In genomic region chr2:102864036-102864435, GRCm38 (mm10) we compare ENCODE assay signal across 20 mouse cellular contexts. TPM values are rescaled to one million over a fixed set of nuclear protein-coding genes. Genes with fewer than 3 reads are reported as not detected.
DNase-seq lines count a peak whose midpoint lies in the region; ATAC-seq and TF ChIP-seq lines count a peak whose summit lies in the region.
"Had no signal": no experiment of that assay in that cellular context is flagged by ENCODE, and none has a peak within 500 bp of the region (broad histone marks: within the 10 kb centered on the region; RNA-seq: fewer than 3 reads in every experiment).

No protein-coding gene starts in this region.

- 43% methylated on average over 4 of the region's 4 CpGs for WGBS in forebrain, embryonic 13.5 days
- WGBS in forebrain, postnatal 0 days, result 31% methylated on average over 4 of the region's 4 CpGs
- WGBS in bone marrow, adult 2 months, result 73% methylated on average over 4 of the region's 4 CpGs
- 79% methylated on average over 4 of the region's 4 CpGs for WGBS in midbrain, postnatal 0 days

- intact Hi-C loops in left cerebral cortex, adult 2 months (cut with DNase I), result no loop called here

- no peak overlapping the region for H3K27ac ChIP-seq in forebrain, embryonic 13.5 days
- H3K27ac ChIP-seq in forebrain, postnatal 0 days (ENCODE audit: low read depth, low read length), result no peak overlapping the region
- H3K27ac ChIP-seq in bone marrow, adult 2 months (ENCODE audit: control insufficient read depth, insufficient read depth, low read depth, low read length, poor library complexity), result peak overlapping the region; percentile 34; the same call in 1 of the 2 replicates
- H3K27ac ChIP-seq in midbrain, postnatal 0 days (ENCODE audit: low read depth, low read length), result no peak overlapping the region
- no peak overlapping the region for H3K27ac ChIP-seq in left cerebral cortex, adult 2 months
- H3K27ac ChIP-seq: gastrocnemius, adult 2 months; hindbrain, embryonic 12.5 days; hindbrain, embryonic 15.5 days had no signal

- H3K9me3 ChIP-seq in forebrain, embryonic 13.5 days (replicated peaks), result no peaks in the 10 kb centered on the region
- no peaks in the 10 kb centered on the region for H3K9me3 ChIP-seq in forebrain, postnatal 0 days (ENCODE audit: low read length)
- H3K9me3 ChIP-seq in midbrain, postnatal 0 days (ENCODE audit: low read length), result no peaks in the 10 kb centered on the region
- H3K9me3 ChIP-seq: hindbrain, embryonic 12.5 days; hindbrain, embryonic 15.5 days had no signal

- H3K4me1 ChIP-seq in forebrain, embryonic 13.5 days, result peaks cover 20% of the 10 kb centered on the region
- H3K4me1 ChIP-seq in forebrain, postnatal 0 days (ENCODE audit: insufficient read depth), result no peaks in the 10 kb centered on the region
- H3K4me1 ChIP-seq in bone marrow, adult 2 months (ENCODE audit: control insufficient read depth, insufficient read depth, low read length), result peaks cover 6% of the 10 kb centered on the region; the same call in 1 of the 2 replicates
- no peaks in the 10 kb centered on the region for H3K4me1 ChIP-seq in midbrain, postnatal 0 days (ENCODE audit: insufficient read depth, low read length)
- H3K4me1 ChIP-seq: hindbrain, embryonic 15.5 days had no signal

- 0 out of 2 replicates have a peak, but pooled peaks have one; percentile 6 for ATAC-seq in forebrain, embryonic 13.5 days
- no peak for ATAC-seq in forebrain, postnatal 0 days
- peak; percentile 36 for ATAC-seq in granulocyte monocyte progenitor cell, adult 5-6 weeks (replicated peaks; ENCODE audit: poor library complexity, severe bottlenecking)
- no peak for ATAC-seq in megakaryocyte, adult 5-6 weeks (ENCODE audit: poor library complexity, severe bottlenecking)
- ATAC-seq in midbrain, postnatal 0 days (ENCODE audit: low FRiP score), result no peak
- ATAC-seq: CD4-positive, CD25-positive, alpha-beta regulatory T cell, adult 4 months; intestine, postnatal 0 days had no signal

- H3K4me2 ChIP-seq in forebrain, embryonic 13.5 days, result no peak overlapping the region
- H3K4me2 ChIP-seq in forebrain, postnatal 0 days (ENCODE audit: low read depth), result no peak overlapping the region
- H3K4me2 ChIP-seq in midbrain, postnatal 0 days (ENCODE audit: low read depth, low read length, poor library complexity, severe bottlenecking), result no peak overlapping the region
- H3K4me2 ChIP-seq: heart, embryonic 11.5 days; hindbrain, embryonic 12.5 days; hindbrain, embryonic 15.5 days had no signal

- no peaks in the 10 kb centered on the region for H3K27me3 ChIP-seq in forebrain, embryonic 13.5 days
- H3K27me3 ChIP-seq in forebrain, postnatal 0 days (ENCODE audit: insufficient read depth, low read length), result no peaks in the 10 kb centered on the region
- no peaks in the 10 kb centered on the region for H3K27me3 ChIP-seq in midbrain, postnatal 0 days (ENCODE audit: insufficient read depth, low read length)
- H3K27me3 ChIP-seq: hindbrain, embryonic 12.5 days; hindbrain, embryonic 15.5 days had no signal

- no peak overlapping the region for H3K4me3 ChIP-seq in forebrain, embryonic 13.5 days
- no peak overlapping the region for H3K4me3 ChIP-seq in forebrain, postnatal 0 days (ENCODE audit: low read depth, low read length)
- H3K4me3 ChIP-seq in bone marrow, adult 2 months (replicated peaks; ENCODE audit: control insufficient read depth, low read depth, low read length), result no peak overlapping the region
- no peak overlapping the region for H3K4me3 ChIP-seq in midbrain, postnatal 0 days (ENCODE audit: low read depth, low read length)
- H3K4me3 ChIP-seq in left cerebral cortex, adult 2 months, result no peak overlapping the region
- H3K4me3 ChIP-seq: gastrocnemius, adult 2 months; hindbrain, embryonic 12.5 days; hindbrain, embryonic 15.5 days had no signal

- H3K9ac ChIP-seq in forebrain, embryonic 13.5 days, result no peak overlapping the region
- H3K9ac ChIP-seq in forebrain, postnatal 0 days, result no peak overlapping the region
- H3K9ac ChIP-seq in midbrain, postnatal 0 days (replicated peaks; ENCODE audit: low read length, poor library complexity, severe bottlenecking), result no peak overlapping the region
- H3K9ac ChIP-seq: hindbrain, embryonic 12.5 days; hindbrain, embryonic 15.5 days had no signal

- TF ChIP-seq POLR2A in bone marrow, adult 2 months (IDR thresholded peaks at IDR 0.05; ENCODE audit: borderline replicate concordance, control insufficient read depth, low read depth, low read length), result no peak
- no peak for TF ChIP-seq POLR2A in brain, embryonic 14.5 days (IDR thresholded peaks at IDR 0.05; ENCODE audit: borderline replicate concordance, extremely low read depth, insufficient read depth, insufficient read length, poor library complexity, severe bottlenecking)

- no peak for DNase-seq in forebrain, postnatal 0 days
- peak; percentile 28 for DNase-seq in brain, embryonic 14.5 days (ENCODE audit: low read depth)
- no peak for DNase-seq in midbrain, postnatal 0 days (ENCODE audit: low spot score)
- DNase-seq in left cerebral cortex, adult 2 months (ENCODE audit: extremely low spot score in 1 of 2, low spot score in 2 of 2), result no peak
- DNase-seq: adrenal gland, adult 2 months; adrenal gland, postnatal 14 days; cerebellum, adult 18-20 months; cerebellum, adult 9-10 months; cerebellum, postnatal 14 days; gastrocnemius, adult 2 months; gastrocnemius, postnatal 14 days had no signal

- no peak for TF ChIP-seq CTCF in forebrain, postnatal 0 days (IDR thresholded peaks at IDR 0.05; ENCODE audit: low read depth)
- no peak for TF ChIP-seq CTCF in bone marrow, adult 2 months (IDR thresholded peaks at IDR 0.05; ENCODE audit: control insufficient read depth, insufficient read depth, low read length)
- TF ChIP-seq CTCF in brain, embryonic 14.5 days (IDR thresholded peaks at IDR 0.05; ENCODE audit: borderline replicate concordance, extremely low read depth, insufficient read depth, insufficient read length), result no peak
- TF ChIP-seq CTCF in midbrain, postnatal 0 days (IDR thresholded peaks at IDR 0.05), result no peak
- TF ChIP-seq CTCF in left cerebral cortex, adult 2 months (IDR thresholded peaks at IDR 0.05), result no peak

- no peaks in the 10 kb centered on the region for H3K36me3 ChIP-seq in forebrain, embryonic 13.5 days (ENCODE audit: poor library complexity, severe bottlenecking)
- H3K36me3 ChIP-seq in forebrain, postnatal 0 days (ENCODE audit: insufficient read depth), result no peaks in the 10 kb centered on the region
- H3K36me3 ChIP-seq in midbrain, postnatal 0 days (ENCODE audit: insufficient read depth, low read length), result no peaks in the 10 kb centered on the region
- H3K36me3 ChIP-seq: hindbrain, embryonic 12.5 days; hindbrain, embryonic 15.5 days had no signal

RNA-seq across cellular contexts. Expression of gene Cd44, which starts 37.4 kb away (rescaled TPM):
- 1.2 and 1.6 TPM in 2 replicates for polyA plus RNA-seq in forebrain, embryonic 13.5 days (2015; fragmentation: Nextera tagmentation; extraction: Ambion mirVana)
- total RNA-seq in forebrain, postnatal 0 days (2014; rRNA removed), result 4.5 and 7.8 TPM in 2 replicates
- 3.0 and 3.6 TPM in 2 replicates for polyA plus RNA-seq in forebrain, postnatal 0 days (2015; fragmentation: Nextera tagmentation; extraction: Ambion mirVana)
- 16.4 and 39.6 TPM in 2 replicates for polyA plus RNA-seq in bone marrow, adult 2 months (2011; ENCODE audit: insufficient read depth, insufficient read length, low replicate concordance, missing spikeins)
- 2.8 and 4.1 TPM in 2 replicates for polyA plus RNA-seq in brain, embryonic 14.5 days (2012; rRNA removed)
- 119 and 145 TPM in 2 replicates for total RNA-seq in granulocyte monocyte progenitor cell, adult 5-6 weeks (2014; fragmentation: Nextera tagmentation)
- total RNA-seq in granulocyte monocyte progenitor cell, adult 5-6 weeks (2017), result 130 and 135 TPM in 2 replicates
- 358 and 368 TPM in 2 replicates for total RNA-seq in megakaryocyte, adult 5-6 weeks (2015)
- 289 and 337 TPM in 2 replicates for total RNA-seq in megakaryocyte, adult 5-6 weeks (2017)
- 5.4 and 6.2 TPM in 2 replicates for total RNA-seq in midbrain, postnatal 0 days (2014; rRNA removed)
- polyA plus RNA-seq in midbrain, postnatal 0 days (2015; fragmentation: Nextera tagmentation; extraction: Ambion mirVana), result 2.9 and 3.4 TPM in 2 replicates
- 1 to 10 TPM; 2.9 to 4.4 TPM for total RNA-seq in left cerebral cortex, adult 2 months (2021)

Comparison
In these comparisons a context has a peak if more than half of its experiments do, and no peak if none do; other contexts are left out.
1. ATAC-seq: peak in forebrain, embryonic 13.5 days (single experiment) and granulocyte monocyte progenitor cell, adult 5-6 weeks (single experiment); none in forebrain, postnatal 0 days (single experiment), megakaryocyte, adult 5-6 weeks (single experiment) and midbrain, postnatal 0 days (single experiment).
2. RNA of gene Cd44, which starts 37.4 kb away (total RNA-seq): 289 to 368 TPM in megakaryocyte, adult 5-6 weeks and 119 to 145 TPM in granulocyte monocyte progenitor cell, adult 5-6 weeks; 4.5 to 7.8 TPM in forebrain, postnatal 0 days, 5.4 to 6.2 TPM in midbrain, postnatal 0 days and 2.9 to 4.4 TPM in left cerebral cortex, adult 2 months; every median in the first group is over 10 times any median in the second.